14 mouse cellular contexts compared by ENCODE assay signal in genomic region chr5:111426249-111426648, GRCm38 (mm10). TPM values are rescaled to one million over a fixed set of nuclear protein-coding genes. Genes with fewer than 3 reads are reported as not detected.
A peak's percentile ranks its signal among the peaks of the same experiment; 100 is the strongest.
DNase-seq lines count a peak whose midpoint lies in the region; ATAC-seq and TF ChIP-seq lines count a peak whose summit lies in the region.
"Had no signal": no experiment of that assay in that cellular context is flagged by ENCODE, and none has a peak within 500 bp of the region (broad histone marks: within the 10 kb centered on the region; RNA-seq: fewer than 3 reads in every experiment).

No protein-coding gene starts in this region.

- peak overlapping the region; percentile 83 for H3K4me2 ChIP-seq in forebrain, embryonic 15.5 days (replicated peaks)
- H3K4me2 ChIP-seq in limb, embryonic 13.5 days (replicated peaks): 0 out of 2 replicates have a peak overlapping the region, but pooled peaks have one; percentile 5
- peak overlapping the region; percentile 97 for H3K4me2 ChIP-seq in neural tube, embryonic 15.5 days
- no peak overlapping the region for H3K4me2 ChIP-seq in lung, postnatal 0 days (replicated peaks; ENCODE audit: low read depth, low read length)
- H3K4me2 ChIP-seq: liver, embryonic 12.5 days had no signal

- TF ChIP-seq CTCF in left cerebral cortex, adult 2 months (IDR thresholded peaks at IDR 0.05): no peak
- TF ChIP-seq CTCF in lung, postnatal 0 days (IDR thresholded peaks at IDR 0.05): no peak

- ATAC-seq in forebrain, embryonic 15.5 days (replicated peaks): no peak
- no peak for ATAC-seq in limb, embryonic 13.5 days (ENCODE audit: low FRiP score, low read depth)
- ATAC-seq in neural tube, embryonic 15.5 days (ENCODE audit: low FRiP score): no peak
- ATAC-seq in lung, postnatal 0 days: no peak
- ATAC-seq: intestine, embryonic 16.5 days; liver, embryonic 12.5 days had no signal

- DNase-seq in left cerebral cortex, adult 2 months (ENCODE audit: extremely low spot score in 1 of 2, low spot score in 2 of 2): no peak
- no peak for DNase-seq in left cerebral cortex, postnatal 14 days (ENCODE audit: low spot score in 2 of 2)
- DNase-seq in kidney, postnatal 4 days: no peak
- DNase-seq in urinary bladder, adult 18-20 months (ENCODE audit: low spot score in 2 of 2): no peak
- DNase-seq in lung, postnatal 0 days (ENCODE audit: low spot score): no peak
- DNase-seq: adrenal gland, postnatal 14 days; gastrocnemius, postnatal 14 days; kidney, postnatal 14 days; lung, postnatal 10 days had no signal

- H3K27ac ChIP-seq in left cerebral cortex, adult 2 months: peak overlapping the region; percentile 68
- peak overlapping the region; percentile 97 for H3K27ac ChIP-seq in forebrain, embryonic 15.5 days (replicated peaks)
- no peak overlapping the region for H3K27ac ChIP-seq in limb, embryonic 13.5 days
- H3K27ac ChIP-seq in neural tube, embryonic 15.5 days (replicated peaks): no peak overlapping the region
- H3K27ac ChIP-seq in lung, postnatal 0 days (ENCODE audit: low read length): no peak overlapping the region
- H3K27ac ChIP-seq: liver, embryonic 12.5 days had no signal

- intact Hi-C loops in left cerebral cortex, adult 2 months (cut with DNase I): no loop called here
- intact Hi-C loops in left cerebral cortex, postnatal 14 days (cut with DNase I): loop anchor here (5.0 kb wide), 1 partner anchor 86 kb away; no protein-coding TSS in a partner anchor

- H3K27me3 ChIP-seq in forebrain, embryonic 15.5 days: no peaks in the 10 kb centered on the region
- H3K27me3 ChIP-seq in limb, embryonic 13.5 days: peaks cover 23% of the 10 kb centered on the region
- no peaks in the 10 kb centered on the region for H3K27me3 ChIP-seq in neural tube, embryonic 15.5 days (replicated peaks)
- no peaks in the 10 kb centered on the region for H3K27me3 ChIP-seq in lung, postnatal 0 days (replicated peaks; ENCODE audit: insufficient read depth, low read length)

- H3K9me3 ChIP-seq in forebrain, embryonic 15.5 days: no peaks in the 10 kb centered on the region
- H3K9me3 ChIP-seq in limb, embryonic 13.5 days: no peaks in the 10 kb centered on the region
- H3K9me3 ChIP-seq in neural tube, embryonic 15.5 days (replicated peaks): no peaks in the 10 kb centered on the region
- no peaks in the 10 kb centered on the region for H3K9me3 ChIP-seq in lung, postnatal 0 days (ENCODE audit: low read length)
- H3K9me3 ChIP-seq: liver, embryonic 12.5 days had no signal

- H3K4me1 ChIP-seq in forebrain, embryonic 15.5 days: peaks cover 79% of the 10 kb centered on the region
- peaks cover 95% of the 10 kb centered on the region for H3K4me1 ChIP-seq in limb, embryonic 13.5 days
- H3K4me1 ChIP-seq in neural tube, embryonic 15.5 days: peaks cover 94% of the 10 kb centered on the region
- H3K4me1 ChIP-seq in lung, postnatal 0 days (ENCODE audit: insufficient read depth, low read depth, low read length): no peaks in the 10 kb centered on the region
- H3K4me1 ChIP-seq: liver, embryonic 12.5 days had no signal

- peak overlapping the region; percentile 89 for H3K4me3 ChIP-seq in left cerebral cortex, adult 2 months
- peak overlapping the region; percentile 74 for H3K4me3 ChIP-seq in forebrain, embryonic 15.5 days
- no peak overlapping the region for H3K4me3 ChIP-seq in limb, embryonic 13.5 days
- H3K4me3 ChIP-seq in neural tube, embryonic 15.5 days (replicated peaks): no peak overlapping the region
- H3K4me3 ChIP-seq in lung, postnatal 0 days (ENCODE audit: low read depth, low read length): no peak overlapping the region
- H3K4me3 ChIP-seq: liver, embryonic 12.5 days had no signal

- no peak for TF ChIP-seq EP300 in lung, postnatal 0 days (IDR thresholded peaks at IDR 0.05)

- H3K36me3 ChIP-seq in forebrain, embryonic 15.5 days: 0 out of 2 replicates have a peak, but pooled peaks cover 2% of the 10 kb centered on the region
- H3K36me3 ChIP-seq in limb, embryonic 13.5 days: peaks cover 28% of the 10 kb centered on the region
- no peaks in the 10 kb centered on the region for H3K36me3 ChIP-seq in neural tube, embryonic 15.5 days
- H3K36me3 ChIP-seq in lung, postnatal 0 days (ENCODE audit: insufficient read depth, low read length): no peaks in the 10 kb centered on the region

- H3K9ac ChIP-seq in forebrain, embryonic 15.5 days (replicated peaks): peak overlapping the region; percentile 94
- H3K9ac ChIP-seq in limb, embryonic 13.5 days: 0 out of 2 replicates have a peak overlapping the region, but pooled peaks have one; percentile 35
- no peak overlapping the region for H3K9ac ChIP-seq in neural tube, embryonic 15.5 days (replicated peaks)
- H3K9ac ChIP-seq in lung, postnatal 0 days (replicated peaks; ENCODE audit: low read depth): no peak overlapping the region
- H3K9ac ChIP-seq: liver, embryonic 12.5 days had no signal

- 14% methylated on average over 5 of the region's 5 CpGs for WGBS in forebrain, embryonic 15.5 days
- WGBS in limb, embryonic 13.5 days: 70% methylated on average over 5 of the region's 5 CpGs
- 34% methylated on average over 5 of the region's 5 CpGs for WGBS in neural tube, embryonic 15.5 days
- 56% methylated on average over 5 of the region's 5 CpGs for WGBS in lung, postnatal 0 days

RNA-seq across cellular contexts. Expression of gene Mn1, which starts 9.1 kb away (rescaled TPM):
- total RNA-seq in left cerebral cortex, adult 2 months (2021): 10 to 100 TPM; 61.9 to 76.6 TPM
- total RNA-seq in left cerebral cortex, postnatal 14 days (2021): 10 to 100 TPM; 62.1 to 66.1 TPM
- polyA plus RNA-seq in forebrain, embryonic 15.5 days (2015; fragmentation: Nextera tagmentation; extraction: Ambion mirVana): 102 and 109 TPM in 2 replicates
- 22.8 and 22.9 TPM in 2 replicates for polyA plus RNA-seq in limb, embryonic 13.5 days (2015; fragmentation: Nextera tagmentation; extraction: Ambion mirVana)
- 15.2 and 18.3 TPM in 2 replicates for polyA plus RNA-seq in neural tube, embryonic 15.5 days (2015; fragmentation: Nextera tagmentation; extraction: Ambion mirVana)
- 6.0 and 6.6 TPM in 2 replicates for polyA plus RNA-seq in lung, postnatal 0 days (2015; fragmentation: Nextera tagmentation; extraction: Ambion mirVana)

Comparison
In these comparisons a context has a peak if more than half of its experiments do, and no peak if none do; other contexts are left out.
1. H3K27ac ChIP-seq: peak in left cerebral cortex, adult 2 months (single experiment) and forebrain, embryonic 15.5 days (single experiment); none in limb, embryonic 13.5 days (single experiment), neural tube, embryonic 15.5 days (single experiment) and lung, postnatal 0 days (single experiment).
2. H3K4me3 ChIP-seq: peak in left cerebral cortex, adult 2 months (single experiment) and forebrain, embryonic 15.5 days (single experiment); none in limb, embryonic 13.5 days (single experiment), neural tube, embryonic 15.5 days (single experiment) and lung, postnatal 0 days (single experiment).
3. H3K9ac ChIP-seq: peak in forebrain, embryonic 15.5 days (single experiment) and limb, embryonic 13.5 days (single experiment); none in neural tube, embryonic 15.5 days (single experiment) and lung, postnatal 0 days (single experiment).